Mouse (Mus musculus) hematopoietic multipotent progenitor cell, adult 10-12 weeks (in vitro differentiated cells): ENCODE measurements around the gene Lce3f. TPM values are rescaled to one million over a fixed set of nuclear protein-coding genes. Genes with fewer than 3 reads are reported as not detected.

ENCODE experiments used
- polyA plus RNA-seq: library from polyadenylated mRNA; stranded (reverse); fragments of >175 nt; gene quantifications from 2 replicates; pipeline ENCODE4 v1.2.3, GENCODE M21; 2012; ENCODE audit warnings: low replicate concordance

Lce3f gene
- polyA plus RNA-seq, result not detected in 2 replicates

GRCm38 (mm10) chr3:92991926-92992325 lies at the start of gene Lce3f:
Gene Lce3f (plus strand): TSS chr3:92992226.

GRCm38 (mm10) chr3:92944186-92944585 lies 47.8 kb upstream of the Lce3f start, which contains the start of gene Lce3c:
Gene Lce3c (plus strand): TSS chr3:92944486.

GRCm38 (mm10) chr3:92957090-92957489 lies 34.9 kb upstream of the Lce3f start, which contains the start of gene Lce3d:
Gene Lce3d (plus strand): TSS chr3:92957390.

GRCm38 (mm10) chr3:92966761-92967160 lies 25.3 kb upstream of the Lce3f start, which contains the start of gene Lce3e:
Gene Lce3e (plus strand): TSS chr3:92967061.

GRCm38 (mm10) chr3:93015460-93016104 lies 23.6 kb downstream of the Lce3f start, which contains the start of gene Crct1:
Gene Crct1 (minus strand): TSS chr3:93015687.

GRCm38 (mm10) chr3:93018960-93019359 lies 26.9 kb downstream of the Lce3f start, which contains the start of gene Lce1m:
Gene Lce1m (minus strand): TSS chr3:93019060.

Other genes starting within 250 kb of the Lce3f start
- gene Lce1g, start 239.9 kb upstream of the Lce3f start, polyA plus RNA-seq, result not detected in 2 replicates
- gene Lce1h, start 227.2 kb upstream of the Lce3f start, polyA plus RNA-seq, result not detected in 2 replicates
- gene Lce1i, start 213.3 kb upstream of the Lce3f start, polyA plus RNA-seq, result not detected in 2 replicates
- not detected in 2 replicates for gene Lce1j, start 201.7 kb upstream of the Lce3f start, polyA plus RNA-seq
- gene Lce1k, start 184.3 kb upstream of the Lce3f start, polyA plus RNA-seq, result not detected in 2 replicates
- not detected in 2 replicates for gene Kprp, start 165.0 kb upstream of the Lce3f start, polyA plus RNA-seq
- not detected in 2 replicates for gene Lce1l, start 140.9 kb upstream of the Lce3f start, polyA plus RNA-seq
- gene 2310050C09Rik, start 122.0 kb upstream of the Lce3f start, polyA plus RNA-seq, result not detected in 2 replicates
- not detected in 2 replicates for gene Lce3a, start 66.0 kb upstream of the Lce3f start, polyA plus RNA-seq
- gene Lce3b, start 59.2 kb upstream of the Lce3f start, polyA plus RNA-seq, result not detected in 2 replicates
- not detected in 2 replicates for gene Lce3c, start 47.7 kb upstream of the Lce3f start, polyA plus RNA-seq
- gene Lce3d, start 34.8 kb upstream of the Lce3f start, polyA plus RNA-seq, result not detected in 2 replicates
- gene Lce3e, start 25.2 kb upstream of the Lce3f start, polyA plus RNA-seq, result not detected in 2 replicates
- gene Crct1, start 23.5 kb downstream of the Lce3f start, polyA plus RNA-seq, result not detected in 2 replicates
- gene Lce1m, start 26.8 kb downstream of the Lce3f start, polyA plus RNA-seq, result not detected in 2 replicates
- not detected in 2 replicates for gene Gm4858, start 76.6 kb downstream of the Lce3f start, polyA plus RNA-seq
- gene Crnn, start 152.6 kb downstream of the Lce3f start, polyA plus RNA-seq, result not detected in 2 replicates
- not detected in 2 replicates for gene Flg2, start 205.1 kb downstream of the Lce3f start, polyA plus RNA-seq